Mouse (Mus musculus) intestine, embryonic 16.5 days (tissue): ENCODE measurements around the gene Krtap5-1. TPM values are rescaled to one million over a fixed set of nuclear protein-coding genes. Genes with fewer than 3 reads are reported as not detected.
"Not testable (repeated sequence)": the region's sequence is repeated elsewhere in the genome, so short reads cannot be mapped to it uniquely, and the experiment has no call there.

Source experiments
- ATAC-seq: fragments of 200-750 bp; cut with Nextera tagmentation; 2 replicates; pipeline ENCODE4 v1.8.0; 2017; ENCODE audit warnings: moderate TSS enrichment, moderate library complexity
- H3K27ac ChIP-seq: fragments of 300-500 bp; sonication (generic); 2 replicates; pipeline ENCODE4 v1.5.1; 2014; ENCODE audit warnings: mild to moderate bottlenecking, low read length
- H3K27me3 ChIP-seq: fragments of 300-500 bp; sonication (generic); replicated peaks from 2 replicates; pipeline ENCODE4 v1.6.1; 2014; ENCODE audit warnings: low read length, control low read depth, mixed read lengths; ENCODE audit not compliant: control insufficient read depth, insufficient read depth
- H3K36me3 ChIP-seq: fragments of 300-500 bp; sonication (generic); 2 replicates; pipeline ENCODE4 v1.6.1; 2014; ENCODE audit warnings: low read length, control low read depth; ENCODE audit not compliant: control insufficient read depth, insufficient read depth
- H3K4me1 ChIP-seq: fragments of 300-500 bp; sonication (generic); 2 replicates; pipeline ENCODE4 v1.6.1; 2014; ENCODE audit warnings: low read length, control low read depth, mixed read lengths; ENCODE audit not compliant: control insufficient read depth, insufficient read depth
- H3K4me2 ChIP-seq: fragments of 300-500 bp; sonication (generic); 2 replicates; pipeline ENCODE4 v1.6.1; 2014; ENCODE audit warnings: low read depth, low read length, control low read depth
- H3K4me3 ChIP-seq: fragments of 300-500 bp; sonication (generic); 2 replicates; pipeline ENCODE4 v1.5.1; 2014; ENCODE audit warnings: mild to moderate bottlenecking, low read length
- H3K9ac ChIP-seq: fragments of 300-500 bp; sonication (generic); 2 replicates; pipeline ENCODE4 v1.6.1; 2014; ENCODE audit warnings: low read depth, low read length
- H3K9me3 ChIP-seq: fragments of 300-500 bp; sonication (generic); 2 replicates; pipeline ENCODE4 v1.6.1; 2016; ENCODE audit warnings: low read length, control low read depth; ENCODE audit not compliant: control insufficient read depth
- WGBS: fragments of 180-500 bp; shearing (Covaris S2); extraction: QIAGEN DNeasy Blood & Tissue Kit; methylation state at CpG from one replicate; pipeline ENCODE4 v1.1.7; 2014; 5-methylcytosine and 5-hydroxymethylcytosine counted together
- polyA plus RNA-seq: library from polyadenylated mRNA; unstranded; fragments of >200 nt; fragmentation: Nextera tagmentation; extraction: Ambion mirVana; gene quantifications from 2 replicates; pipeline ENCODE4 v1.2.1, GENCODE M21; 2015

Krtap5-1 gene
- polyA plus RNA-seq, 1 experiment from 2014 or later = not detected

DNA sequence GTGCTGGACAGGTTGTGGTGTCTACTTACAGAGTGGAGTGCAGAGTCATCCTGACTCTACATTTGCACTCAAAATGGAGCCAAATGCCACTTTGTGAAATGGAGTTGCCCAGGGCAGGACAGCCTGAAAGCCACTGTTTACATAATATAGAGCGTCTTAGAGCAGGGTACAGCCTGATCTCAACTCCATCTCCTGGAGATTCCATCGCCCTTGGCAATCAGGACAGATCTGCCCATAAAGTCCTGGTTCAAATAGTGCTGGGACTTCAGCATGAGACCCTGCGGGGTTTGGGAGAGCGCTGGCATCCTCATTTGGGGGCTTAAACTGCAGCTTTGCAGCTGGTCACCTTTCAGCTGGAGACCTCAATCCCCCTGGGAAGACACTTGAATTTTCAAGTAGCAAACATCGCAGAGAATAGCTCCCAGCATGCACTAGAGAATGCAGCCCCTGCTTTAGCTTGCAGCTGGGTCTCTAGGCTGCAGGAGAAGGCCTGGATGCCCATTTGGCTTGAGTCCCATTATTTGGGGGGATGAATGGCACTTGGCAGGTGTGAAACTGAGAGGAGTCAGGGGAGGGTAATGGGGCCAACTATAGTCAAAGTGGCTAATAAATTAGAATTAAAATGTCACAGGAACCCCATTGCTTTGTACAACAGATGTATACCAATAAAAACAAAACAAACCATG, 17.8 kb upstream of the Krtap5-1 start:
- peaks cover 7% of the 10 kb centered on the region; the same call in 1 of the 2 replicates for H3K4me1 ChIP-seq
- 57% methylated on average over 5 of the region's 5 CpGs for WGBS
- no peak overlapping the region for H3K4me3 ChIP-seq
- H3K27me3 ChIP-seq = no peaks in the 10 kb centered on the region
- H3K36me3 ChIP-seq = no peaks in the 10 kb centered on the region
- H3K27ac ChIP-seq = no peak overlapping the region
- ATAC-seq = no peak
- H3K9me3 ChIP-seq = no peaks in the 10 kb centered on the region
- no peak overlapping the region for H3K4me2 ChIP-seq
- no peak overlapping the region for H3K9ac ChIP-seq

DNA sequence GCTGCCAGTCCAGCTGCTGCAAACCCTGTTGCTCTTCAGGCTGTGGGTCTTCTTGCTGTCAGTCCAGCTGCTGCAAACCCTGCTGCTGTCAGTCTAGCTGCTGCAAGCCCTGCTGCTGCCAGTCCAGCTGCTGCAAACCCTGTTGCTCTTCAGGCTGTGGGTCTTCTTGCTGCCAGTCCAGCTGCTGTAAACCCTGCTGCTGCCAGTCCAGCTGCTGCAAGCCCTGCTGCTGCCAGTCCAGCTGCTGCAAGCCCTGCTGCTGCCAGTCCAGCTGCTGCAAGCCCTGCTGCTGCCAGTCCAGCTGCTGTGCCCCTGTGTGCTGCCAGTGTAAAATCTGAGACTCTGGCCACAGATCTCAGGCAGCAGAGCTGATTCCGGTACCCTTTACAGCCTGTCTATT, 7.0 kb upstream of the Krtap5-1 start:
- not testable (repeated sequence) for ATAC-seq, H3K4me1 ChIP-seq, H3K9me3 ChIP-seq, H3K36me3 ChIP-seq, H3K27me3 ChIP-seq, H3K9ac ChIP-seq, H3K4me3 ChIP-seq, H3K4me2 ChIP-seq, H3K27ac ChIP-seq
- 74% methylated on average over 1 of the region's 1 CpGs for WGBS

DNA sequence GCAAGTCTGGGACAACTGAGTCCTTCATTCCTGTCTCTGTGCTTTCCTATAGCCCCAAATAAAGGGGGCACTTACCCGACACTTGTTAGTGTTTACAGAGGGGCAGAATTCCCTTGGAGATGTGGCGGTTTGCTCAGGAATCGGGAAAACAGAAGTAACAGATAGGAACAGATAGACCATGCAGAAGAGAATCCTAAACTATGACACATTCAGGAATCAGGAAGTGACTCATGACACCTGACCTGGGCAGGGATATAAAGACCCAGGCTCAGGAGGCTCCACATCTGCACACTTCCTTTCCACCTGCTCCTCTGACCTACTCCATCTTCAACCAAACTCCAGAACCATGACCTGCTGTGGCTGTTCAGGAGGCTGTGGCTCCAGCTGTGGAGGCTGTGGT, 6.3 kb upstream of the Krtap5-1 start, which contains the start of gene Krtap5-4:
Gene Krtap5-4, plus strand, starts transcription at position 301 of the 400 bp plus-strand sequence.
- Histone ChIP-seq H3K4me1 (no peaks in the 10 kb centered on the region), H3K27ac (no peak within 1 kb of the TSS), H3K4me3 (no peak within 1 kb of the TSS), H3K27me3 (no peaks in the 10 kb centered on the region), H3K9me3 (no peaks in the 10 kb centered on the region), H3K4me2 (no peak within 1 kb of the TSS), H3K9ac (no peak within 1 kb of the TSS), H3K36me3 (no peaks in the 10 kb centered on the region)
- ATAC-seq = no peak
- WGBS = 49% methylated on average over 3 of the region's 3 CpGs

DNA sequence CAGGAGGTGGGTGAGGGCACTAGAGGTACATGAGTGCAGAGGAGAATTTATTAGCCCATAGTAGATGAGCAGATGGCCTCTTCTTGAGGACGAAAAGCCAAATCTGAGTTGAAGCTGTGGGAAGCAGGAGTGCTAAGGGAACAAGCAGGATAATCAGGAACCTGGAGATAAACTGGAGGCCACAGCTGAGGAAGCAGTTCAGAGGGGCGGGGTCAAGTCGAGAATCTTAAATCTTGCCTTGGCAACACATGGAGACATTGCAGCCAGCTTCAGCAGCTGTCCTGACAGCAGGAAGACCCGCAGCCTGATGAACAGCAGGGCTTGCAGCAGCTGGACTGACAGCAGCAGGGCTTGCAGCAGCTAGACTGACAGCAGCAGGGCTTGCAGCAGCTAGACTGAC, 810 bp downstream of the Krtap5-1 start:
- not testable (repeated sequence) for H3K4me3 ChIP-seq, ATAC-seq, H3K9me3 ChIP-seq, H3K36me3 ChIP-seq, H3K27ac ChIP-seq, H3K27me3 ChIP-seq, H3K4me1 ChIP-seq, H3K4me2 ChIP-seq, H3K9ac ChIP-seq
- WGBS = 19% methylated on average over 4 of the region's 4 CpGs

DNA sequence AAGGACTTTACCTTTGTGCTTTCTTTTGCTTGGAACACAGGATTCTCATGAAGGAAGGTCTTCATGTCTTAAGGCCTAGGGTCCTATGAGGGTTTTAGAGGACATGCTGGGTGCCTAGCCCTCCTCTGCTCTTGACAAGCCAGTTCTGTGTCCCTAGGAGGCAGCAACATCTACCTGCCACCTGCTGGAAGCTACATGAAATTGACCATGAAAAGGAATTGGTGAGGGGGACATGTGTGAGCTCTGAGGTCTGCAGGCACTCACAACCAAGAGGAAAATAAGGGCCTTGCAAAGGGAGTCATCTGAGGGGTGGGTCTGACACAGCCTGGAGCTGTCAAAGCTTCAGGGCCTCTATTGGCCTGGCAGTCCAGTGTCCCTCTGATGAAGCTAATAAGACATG, 1.5 kb downstream of the Krtap5-1 start:
- H3K27ac ChIP-seq = no peak overlapping the region
- no peaks in the 10 kb centered on the region for H3K36me3 ChIP-seq
- H3K9ac ChIP-seq = no peak overlapping the region
- no peak overlapping the region for H3K4me3 ChIP-seq
- H3K27me3 ChIP-seq = no peaks in the 10 kb centered on the region
- H3K4me2 ChIP-seq = no peak overlapping the region
- no peaks in the 10 kb centered on the region for H3K9me3 ChIP-seq
- no peak for ATAC-seq
- H3K4me1 ChIP-seq = no peaks in the 10 kb centered on the region

DNA sequence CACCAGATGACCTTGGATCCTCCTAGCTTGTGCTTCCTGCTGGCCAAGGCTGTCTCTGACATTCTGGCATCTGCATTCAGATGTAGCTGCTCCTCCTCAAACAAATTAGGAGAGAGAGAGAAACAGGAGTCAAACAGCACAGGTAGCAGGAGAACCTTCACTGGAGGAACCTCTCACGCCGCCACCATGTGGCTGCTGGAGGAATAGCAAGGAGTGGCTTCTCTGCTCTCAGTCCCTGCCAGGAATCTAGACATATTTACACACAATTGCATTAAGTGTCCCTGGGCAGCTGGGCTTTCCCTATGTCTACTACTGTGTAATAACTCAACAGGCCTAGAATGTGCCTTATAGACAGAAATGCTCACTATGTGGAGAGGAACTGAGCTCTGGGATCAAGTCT, 3.1 kb downstream of the Krtap5-1 start:
- 3% methylated on average over 2 of the region's 2 CpGs for WGBS
- H3K27ac ChIP-seq, H3K27me3 ChIP-seq, H3K4me1 ChIP-seq, ATAC-seq, H3K36me3 ChIP-seq, H3K9ac ChIP-seq, H3K4me3 ChIP-seq, H3K9me3 ChIP-seq, H3K4me2 ChIP-seq: not testable (repeated sequence)

DNA sequence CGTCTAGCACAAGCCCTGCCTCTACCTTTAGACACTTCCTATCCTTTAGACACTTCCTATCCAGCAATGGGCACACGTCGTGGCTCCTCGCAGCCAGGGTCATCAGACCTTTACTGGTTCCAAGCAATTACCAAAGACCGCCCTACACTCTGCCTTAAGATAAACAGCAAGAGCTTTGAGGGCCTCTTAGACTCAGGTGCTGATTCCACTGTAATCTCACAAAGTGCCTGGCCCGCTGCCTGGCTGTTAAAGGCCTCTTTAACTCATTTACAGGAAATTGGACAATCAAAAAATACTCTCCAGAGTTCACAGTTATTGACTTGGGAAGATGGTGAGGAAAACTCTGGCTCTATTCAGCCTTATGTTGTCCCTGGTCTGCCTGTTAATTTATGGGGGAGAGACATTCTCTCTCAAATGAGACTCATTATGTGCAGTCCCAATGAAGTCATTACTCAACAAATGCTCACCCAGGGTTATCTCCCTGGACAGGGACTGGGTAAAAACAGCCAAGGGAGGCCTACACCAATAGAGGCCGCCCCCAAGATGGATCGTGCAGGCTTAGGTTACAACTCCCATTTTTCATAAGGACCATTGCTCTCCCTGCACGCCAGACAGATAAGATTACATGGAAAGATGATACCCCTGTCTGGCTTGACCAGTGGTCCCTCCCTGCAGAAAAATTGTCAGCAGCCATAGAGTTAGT, 10.9 kb downstream of the Krtap5-1 start:
- H3K4me2 ChIP-seq, H3K27ac ChIP-seq, H3K4me3 ChIP-seq, H3K27me3 ChIP-seq, ATAC-seq, H3K9ac ChIP-seq, H3K9me3 ChIP-seq, H3K36me3 ChIP-seq: not testable (repeated sequence)
- H3K4me1 ChIP-seq = peaks cover 14% of the 10 kb centered on the region; the same call in 1 of the 2 replicates
- 41% methylated on average over 9 of the region's 9 CpGs for WGBS

DNA sequence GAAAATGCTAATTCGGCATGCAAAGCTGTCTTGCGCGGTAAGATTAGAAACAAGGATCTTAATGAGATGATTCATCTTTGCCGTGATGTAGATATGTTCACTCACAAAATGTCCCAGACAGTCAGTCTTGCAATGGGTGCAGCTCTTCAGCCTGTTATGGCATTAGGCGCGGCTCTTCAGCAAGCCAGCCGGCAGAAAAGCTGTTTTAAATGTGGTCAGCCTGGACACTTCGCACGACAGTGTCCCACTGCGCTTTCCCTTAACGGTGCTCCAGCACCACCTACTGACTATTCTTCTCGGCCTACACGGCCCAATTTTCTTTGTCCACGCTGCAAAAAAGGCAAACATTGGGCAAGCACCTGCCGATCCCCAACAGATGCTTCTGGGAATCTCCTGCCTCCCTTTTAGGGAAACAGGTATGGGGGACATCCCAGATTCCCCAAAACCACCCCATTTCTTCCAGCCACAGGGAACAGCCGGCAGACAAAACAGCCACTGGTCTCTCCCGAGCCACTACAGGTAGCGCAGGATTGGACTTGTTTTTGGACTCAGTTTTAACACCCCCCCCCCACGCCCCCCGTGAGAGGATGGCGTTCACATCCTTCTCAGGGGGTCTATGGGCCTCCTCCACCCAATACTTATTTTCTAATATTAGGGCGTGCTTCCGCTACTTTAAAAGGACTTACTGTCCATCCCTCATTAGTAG, 11.6 kb downstream of the Krtap5-1 start:
- Histone ChIP-seq H3K27me3 (no peaks in the 10 kb centered on the region), H3K4me2 (peak overlapping the region; percentile 85), H3K9me3 (no peaks in the 10 kb centered on the region), H3K4me1 (peaks cover 14% of the 10 kb centered on the region; the same call in 1 of the 2 replicates), H3K27ac (no peak overlapping the region), H3K9ac (peak overlapping the region; percentile 37; the same call in 1 of the 2 replicates), H3K36me3 (no peaks in the 10 kb centered on the region), H3K4me3 (peak overlapping the region; percentile 62)
- WGBS = 18% methylated on average over 23 of the region's 23 CpGs
- ATAC-seq = peak; percentile 54

DNA sequence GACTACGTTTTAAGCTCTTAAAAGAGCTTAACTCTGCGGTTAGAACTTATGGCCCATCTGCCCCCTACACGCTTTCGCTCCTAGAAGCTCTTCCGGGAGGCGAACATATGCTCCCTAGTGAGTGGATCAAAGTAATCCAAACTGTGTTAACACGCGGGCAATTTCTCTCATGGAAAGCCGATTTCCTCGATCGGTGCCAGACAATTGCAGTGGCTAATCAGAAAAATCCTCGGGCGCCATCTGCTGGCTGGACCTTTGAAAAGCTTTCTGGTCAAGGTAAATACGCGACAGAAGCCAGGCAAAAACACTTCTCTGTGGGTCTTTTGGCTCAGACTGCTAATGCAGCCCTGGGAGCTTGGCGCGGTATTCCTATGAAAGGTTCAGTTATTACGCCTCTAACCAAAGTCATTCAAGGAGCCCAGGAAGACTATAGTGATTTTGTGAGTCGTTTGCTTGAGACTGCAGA, 12.3 kb downstream of the Krtap5-1 start:
- H3K9ac ChIP-seq = peak overlapping the region; percentile 74
- H3K4me1 ChIP-seq = peaks cover 14% of the 10 kb centered on the region; the same call in 1 of the 2 replicates
- H3K4me3 ChIP-seq = peak overlapping the region; percentile 62
- no peaks in the 10 kb centered on the region for H3K36me3 ChIP-seq
- H3K9me3 ChIP-seq = no peaks in the 10 kb centered on the region
- no peaks in the 10 kb centered on the region for H3K27me3 ChIP-seq
- peak overlapping the region; percentile 86 for H3K27ac ChIP-seq
- 0% methylated on average over 19 of the region's 19 CpGs for WGBS
- H3K4me2 ChIP-seq = peak overlapping the region; percentile 85
- peak; percentile 66 for ATAC-seq
